Mouse (Mus musculus): ENCODE results near the gene Ptgs2. TPM values are rescaled to one million over a fixed set of nuclear protein-coding genes. Genes with fewer than 3 reads are reported as not detected.

Gene Ptgs2
- 0.30 and 0.46 TPM in 2 replicates for polyA plus RNA-seq (2015; fragmentation: Nextera tagmentation; extraction: Ambion mirVana)

DNA sequence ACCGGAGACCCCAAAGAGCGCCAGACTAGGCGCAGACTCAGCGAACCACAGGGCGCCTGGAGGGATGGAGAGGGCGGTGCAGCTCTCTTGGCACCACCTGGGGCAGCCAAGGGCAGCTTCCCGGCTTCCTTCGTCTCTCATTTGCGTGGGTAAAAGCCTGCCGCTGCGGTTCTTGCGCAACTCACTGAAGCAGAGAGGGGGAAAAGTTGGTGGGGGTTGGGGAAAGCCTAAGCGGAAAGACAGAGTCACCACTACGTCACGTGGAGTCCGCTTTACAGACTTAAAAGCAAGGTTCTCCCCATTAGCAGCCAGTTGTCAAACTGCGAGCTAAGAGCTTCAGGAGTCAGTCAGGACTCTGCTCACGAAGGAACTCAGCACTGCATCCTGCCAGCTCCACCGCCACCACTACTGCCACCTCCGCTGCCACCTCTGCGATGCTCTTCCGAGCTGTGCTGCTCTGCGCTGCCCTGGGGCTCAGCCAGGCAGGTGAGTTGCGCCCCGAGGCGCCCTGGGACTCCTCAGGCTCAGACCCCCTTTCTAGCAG is at the start of gene Ptgs2:
TSS of gene Ptgs2 (plus strand) at position 242 of the 544 bp plus-strand sequence.
- Histone ChIP-seq H3K4me3 (replicated peaks; ENCODE audit: low read length) (peak within 1 kb of the TSS; percentile 53), H3K36me3 (ENCODE audit: control insufficient read depth, insufficient read depth, low read length) (no peaks in the 10 kb centered on the region), H3K27me3 (ENCODE audit: control insufficient read depth, insufficient read depth, low read length) (no peaks in the 10 kb centered on the region), H3K4me1 (ENCODE audit: control insufficient read depth, insufficient read depth, low read length) (peaks cover 3% of the 10 kb centered on the region; the same call in 1 of the 2 replicates), H3K9me3 (replicated peaks; ENCODE audit: control insufficient read depth, low read length) (no peaks in the 10 kb centered on the region), H3K4me2 (ENCODE audit: low read depth, low read length) (peak within 1 kb of the TSS; percentile 93), H3K9ac (ENCODE audit: low read length) (peak within 1 kb of the TSS; percentile 72), H3K27ac (ENCODE audit: low read length) (no peak within 1 kb of the TSS)
- ATAC-seq (ENCODE audit: insufficient read depth, low FRiP score), result peak; percentile 83
- under 1% methylated on average over 26 of the region's 26 CpGs for WGBS

GRCm38 (mm10) chr1:150050256-150050655 is 49.6 kb upstream of the Ptgs2 start:
- Histone ChIP-seq H3K9me3 (replicated peaks; ENCODE audit: control insufficient read depth, low read length) (no peaks in the 10 kb centered on the region), H3K4me1 (ENCODE audit: control insufficient read depth, insufficient read depth, low read length) (no peaks in the 10 kb centered on the region), H3K36me3 (ENCODE audit: control insufficient read depth, insufficient read depth, low read length) (no peaks in the 10 kb centered on the region), H3K9ac (ENCODE audit: low read length) (no peak overlapping the region), H3K4me3 (replicated peaks; ENCODE audit: low read length) (no peak overlapping the region), H3K27ac (ENCODE audit: low read length) (no peak overlapping the region), H3K27me3 (ENCODE audit: control insufficient read depth, insufficient read depth, low read length) (no peaks in the 10 kb centered on the region), H3K4me2 (ENCODE audit: low read depth, low read length) (no peak overlapping the region)
- ATAC-seq (ENCODE audit: insufficient read depth, low FRiP score), result no peak
- 90% methylated on average over 1 of the region's 1 CpGs for WGBS

DNA sequence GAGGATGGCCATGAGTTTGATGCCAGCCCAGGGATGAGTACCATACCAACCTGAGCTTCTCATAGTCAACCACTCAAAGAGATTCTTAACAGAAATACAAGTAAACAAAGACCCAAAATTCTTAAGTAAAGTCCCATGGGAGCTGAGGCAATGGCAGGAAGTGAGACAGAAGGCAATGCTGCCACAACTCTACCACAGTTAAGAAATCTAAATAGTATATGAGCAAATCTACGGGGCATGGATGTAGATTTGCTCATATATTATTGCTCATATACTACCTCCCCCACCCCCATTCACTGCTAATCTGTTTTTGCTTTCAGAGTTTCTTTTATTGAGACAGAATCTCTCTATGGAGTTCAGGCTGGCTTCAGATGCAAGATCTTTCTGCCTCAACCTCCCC is 34.1 kb upstream of the Ptgs2 start:
- 96% methylated on average over 1 of the region's 1 CpGs for WGBS
- ATAC-seq (ENCODE audit: insufficient read depth, low FRiP score), result no peak
- Histone ChIP-seq H3K4me2 (ENCODE audit: low read depth, low read length) (no peak overlapping the region), H3K27ac (ENCODE audit: low read length) (no peak overlapping the region), H3K9ac (ENCODE audit: low read length) (no peak overlapping the region), H3K9me3 (replicated peaks; ENCODE audit: control insufficient read depth, low read length) (no peaks in the 10 kb centered on the region), H3K4me3 (replicated peaks; ENCODE audit: low read length) (no peak overlapping the region), H3K4me1 (ENCODE audit: control insufficient read depth, insufficient read depth, low read length) (no peaks in the 10 kb centered on the region), H3K27me3 (ENCODE audit: control insufficient read depth, insufficient read depth, low read length) (no peaks in the 10 kb centered on the region), H3K36me3 (ENCODE audit: control insufficient read depth, insufficient read depth, low read length) (no peaks in the 10 kb centered on the region)

DNA sequence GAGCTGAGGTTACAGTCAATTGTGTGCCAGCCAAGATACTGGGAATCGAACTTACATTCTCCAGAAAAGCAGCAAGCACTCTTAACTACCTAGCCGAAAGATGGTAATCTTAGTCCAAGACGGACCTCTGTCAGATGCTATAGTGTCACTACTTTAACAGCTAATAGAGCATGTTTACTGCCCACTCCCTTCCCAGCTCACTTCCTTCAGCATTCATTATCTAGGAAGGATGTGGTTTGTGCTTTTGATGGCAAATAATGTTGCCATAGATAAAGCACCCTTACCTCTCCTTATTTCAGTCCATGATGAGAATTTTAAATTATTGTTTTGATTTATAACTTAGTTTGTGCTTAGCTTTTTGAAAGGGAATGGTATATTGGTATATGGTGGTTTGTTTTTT is 27.0 kb upstream of the Ptgs2 start:
- Histone ChIP-seq H3K27ac (ENCODE audit: low read length) (no peak overlapping the region), H3K4me1 (ENCODE audit: control insufficient read depth, insufficient read depth, low read length) (no peaks in the 10 kb centered on the region), H3K27me3 (ENCODE audit: control insufficient read depth, insufficient read depth, low read length) (no peaks in the 10 kb centered on the region), H3K4me2 (ENCODE audit: low read depth, low read length) (no peak overlapping the region), H3K9ac (ENCODE audit: low read length) (no peak overlapping the region), H3K9me3 (replicated peaks; ENCODE audit: control insufficient read depth, low read length) (no peaks in the 10 kb centered on the region), H3K36me3 (ENCODE audit: control insufficient read depth, insufficient read depth, low read length) (no peaks in the 10 kb centered on the region), H3K4me3 (replicated peaks; ENCODE audit: low read length) (no peak overlapping the region)
- no peak for ATAC-seq (ENCODE audit: insufficient read depth, low FRiP score)
- WGBS, result 85% methylated on average over 3 of the region's 3 CpGs

DNA sequence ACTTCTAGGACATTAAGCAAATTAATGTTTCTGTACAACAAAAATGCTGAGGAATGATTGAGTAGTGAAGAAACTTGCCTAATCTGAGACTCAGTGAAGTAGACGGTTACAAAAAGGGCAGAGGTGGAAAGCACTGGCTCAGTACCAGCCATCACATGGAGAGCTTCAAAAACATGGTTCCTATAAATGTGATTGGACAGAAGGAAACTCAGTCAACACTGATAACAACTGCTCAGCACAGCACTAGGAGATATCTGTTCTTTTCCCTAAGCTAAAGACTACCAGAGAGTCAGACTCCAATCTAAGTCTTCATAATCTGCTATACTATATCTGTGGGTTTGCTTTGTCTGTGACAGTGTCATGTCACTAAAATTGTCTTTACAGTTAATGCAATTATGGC is 25.2 kb upstream of the Ptgs2 start:
- Histone ChIP-seq H3K9ac (ENCODE audit: low read length) (no peak overlapping the region), H3K36me3 (ENCODE audit: control insufficient read depth, insufficient read depth, low read length) (no peaks in the 10 kb centered on the region), H3K4me3 (replicated peaks; ENCODE audit: low read length) (no peak overlapping the region), H3K4me1 (ENCODE audit: control insufficient read depth, insufficient read depth, low read length) (no peaks in the 10 kb centered on the region), H3K9me3 (replicated peaks; ENCODE audit: control insufficient read depth, low read length) (no peaks in the 10 kb centered on the region), H3K27me3 (ENCODE audit: control insufficient read depth, insufficient read depth, low read length) (no peaks in the 10 kb centered on the region), H3K27ac (ENCODE audit: low read length) (no peak overlapping the region), H3K4me2 (ENCODE audit: low read depth, low read length) (no peak overlapping the region)
- no peak for ATAC-seq (ENCODE audit: insufficient read depth, low FRiP score)
- WGBS, result 44% methylated on average over 1 of the region's 1 CpGs

GRCm38 (mm10) chr1:150089040-150089692 is 10.7 kb upstream of the Ptgs2 start:
- no peaks in the 10 kb centered on the region for H3K27me3 ChIP-seq (ENCODE audit: control insufficient read depth, insufficient read depth, low read length)
- 47% methylated on average over 6 of the region's 6 CpGs for WGBS
- H3K4me3 ChIP-seq (replicated peaks; ENCODE audit: low read length), result no peak overlapping the region
- H3K4me1 ChIP-seq (ENCODE audit: control insufficient read depth, insufficient read depth, low read length), result peaks cover 2% of the 10 kb centered on the region; the same call in 1 of the 2 replicates
- peak; percentile 63; the same call in 1 of the 2 replicates for ATAC-seq (ENCODE audit: insufficient read depth, low FRiP score)
- no peak overlapping the region for H3K4me2 ChIP-seq (ENCODE audit: low read depth, low read length)
- H3K27ac ChIP-seq (ENCODE audit: low read length), result no peak overlapping the region; the same call in 1 of the 2 replicates
- peaks cover 9% of the 10 kb centered on the region; the same call in 1 of the 2 replicates for H3K9me3 ChIP-seq (replicated peaks; ENCODE audit: control insufficient read depth, low read length)
- H3K9ac ChIP-seq (ENCODE audit: low read length), result no peak overlapping the region
- H3K36me3 ChIP-seq (ENCODE audit: control insufficient read depth, insufficient read depth, low read length), result no peaks in the 10 kb centered on the region

GRCm38 (mm10) chr1:150090229-150090628 is 9.6 kb upstream of the Ptgs2 start:
- Histone ChIP-seq H3K4me3 (replicated peaks; ENCODE audit: low read length) (no peak overlapping the region), H3K36me3 (ENCODE audit: control insufficient read depth, insufficient read depth, low read length) (no peaks in the 10 kb centered on the region), H3K27ac (ENCODE audit: low read length) (no peak overlapping the region), H3K4me2 (ENCODE audit: low read depth, low read length) (no peak overlapping the region), H3K9me3 (replicated peaks; ENCODE audit: control insufficient read depth, low read length) (peaks cover 9% of the 10 kb centered on the region; the same call in 1 of the 2 replicates), H3K4me1 (ENCODE audit: control insufficient read depth, insufficient read depth, low read length) (peaks cover 2% of the 10 kb centered on the region; the same call in 1 of the 2 replicates), H3K27me3 (ENCODE audit: control insufficient read depth, insufficient read depth, low read length) (no peaks in the 10 kb centered on the region), H3K9ac (ENCODE audit: low read length) (no peak overlapping the region)
- 23% methylated on average over 1 of the region's 1 CpGs for WGBS
- ATAC-seq (ENCODE audit: insufficient read depth, low FRiP score), result peak; percentile 78

DNA sequence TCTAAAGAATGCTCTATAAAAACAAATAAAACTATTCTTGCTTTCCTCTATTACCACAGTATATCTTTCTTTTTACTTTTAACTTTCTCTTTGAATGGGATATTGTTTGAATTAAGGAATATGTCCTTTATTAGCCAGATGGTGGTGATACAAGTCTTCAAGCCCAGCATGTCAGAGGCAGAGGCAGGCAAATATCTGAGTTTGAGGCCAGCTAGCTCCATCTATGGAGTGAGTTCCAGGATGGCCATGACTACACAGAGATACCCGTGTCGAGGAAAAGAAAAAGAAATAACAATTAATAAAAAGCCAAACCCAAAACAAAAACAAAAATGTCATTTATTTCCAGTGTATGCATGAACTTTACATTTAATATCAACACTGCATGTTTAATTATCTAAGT is 2.8 kb upstream of the Ptgs2 start:
- no peaks in the 10 kb centered on the region for H3K36me3 ChIP-seq (ENCODE audit: control insufficient read depth, insufficient read depth, low read length)
- H3K4me3 ChIP-seq (replicated peaks; ENCODE audit: low read length), result no peak overlapping the region
- WGBS, result 92% methylated on average over 2 of the region's 2 CpGs
- H3K27me3 ChIP-seq (ENCODE audit: control insufficient read depth, insufficient read depth, low read length), result no peaks in the 10 kb centered on the region
- H3K27ac ChIP-seq (ENCODE audit: low read length), result no peak overlapping the region
- H3K4me1 ChIP-seq (ENCODE audit: control insufficient read depth, insufficient read depth, low read length), result peaks cover 3% of the 10 kb centered on the region; the same call in 1 of the 2 replicates
- no peak overlapping the region for H3K4me2 ChIP-seq (ENCODE audit: low read depth, low read length)
- no peak for ATAC-seq (ENCODE audit: insufficient read depth, low FRiP score)
- no peak overlapping the region for H3K9ac ChIP-seq (ENCODE audit: low read length)
- peaks cover 9% of the 10 kb centered on the region; the same call in 1 of the 2 replicates for H3K9me3 ChIP-seq (replicated peaks; ENCODE audit: control insufficient read depth, low read length)

DNA sequence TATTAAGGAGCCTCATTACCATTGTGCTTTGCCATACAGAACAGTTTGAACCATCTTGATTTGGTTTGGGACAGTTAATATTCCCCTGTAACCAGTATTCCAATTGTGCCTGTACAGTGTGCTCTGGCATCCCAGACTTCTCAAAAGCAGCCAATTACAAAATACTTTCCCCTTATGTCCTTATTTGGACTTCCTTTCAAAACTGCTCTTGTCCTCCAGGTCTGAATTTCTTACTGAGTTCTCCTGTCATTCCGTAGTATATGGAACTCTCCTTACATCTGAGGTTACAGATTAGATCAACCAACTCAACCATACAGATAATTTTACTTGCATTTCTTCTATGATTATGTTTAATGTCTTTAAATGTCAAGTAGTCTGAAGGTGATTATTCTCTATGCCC is 2.1 kb upstream of the Ptgs2 start:
- no peak for ATAC-seq (ENCODE audit: insufficient read depth, low FRiP score)
- peaks cover 6% of the 10 kb centered on the region; the same call in 1 of the 2 replicates for H3K9me3 ChIP-seq (replicated peaks; ENCODE audit: control insufficient read depth, low read length)
- 40% methylated on average over 1 of the region's 1 CpGs for WGBS

More for the DNA sequence above, 2.1 kb upstream of the Ptgs2 start:
- Histone ChIP-seq H3K4me3 (replicated peaks; ENCODE audit: low read length) (no peak overlapping the region), H3K27ac (ENCODE audit: low read length) (no peak overlapping the region), H3K4me1 (ENCODE audit: control insufficient read depth, insufficient read depth, low read length) (peaks cover 3% of the 10 kb centered on the region; the same call in 1 of the 2 replicates), H3K36me3 (ENCODE audit: control insufficient read depth, insufficient read depth, low read length) (no peaks in the 10 kb centered on the region), H3K4me2 (ENCODE audit: low read depth, low read length) (no peak overlapping the region), H3K27me3 (ENCODE audit: control insufficient read depth, insufficient read depth, low read length) (no peaks in the 10 kb centered on the region), H3K9ac (ENCODE audit: low read length) (no peak overlapping the region)

All from stomach, embryonic 16.5 days (tissue).